Mouse (Mus musculus): Measurements from ENCODE around the gene Dph6. TPM values are rescaled to one million over a fixed set of nuclear protein-coding genes. Genes with fewer than 3 reads are reported as not detected.
A peak's percentile ranks its signal among the peaks of the same experiment; 100 is the strongest.

The Dph6 gene
- polyA plus RNA-seq, 1 experiment from 2014 or later, result 17.6 TPM

GRCm38 (mm10) chr2:114492398-114492797 is 162.4 kb downstream of the Dph6 start:
- peak; percentile 77; the same call in 1 of the 2 replicates for ATAC-seq (ENCODE audit: low read depth)
- Histone ChIP-seq H3K36me3 (ENCODE audit: control insufficient read depth, insufficient read depth, low read length) (no peaks in the 10 kb centered on the region), H3K4me2 (ENCODE audit: low read depth, low read length) (no peak overlapping the region), H3K4me1 (ENCODE audit: control insufficient read depth, insufficient read depth, low read length) (0 out of 2 replicates have a peak, but pooled peaks cover 2% of the 10 kb centered on the region), H3K9ac (replicated peaks; ENCODE audit: low read depth, low read length) (no peak overlapping the region), H3K9me3 (ENCODE audit: control insufficient read depth, low read length) (no peaks in the 10 kb centered on the region), H3K27ac (ENCODE audit: low read depth, low read length) (no peak overlapping the region), H3K27me3 (ENCODE audit: control insufficient read depth, insufficient read depth, low read length) (no peaks in the 10 kb centered on the region), H3K4me3 (ENCODE audit: low read depth, low read length) (no peak overlapping the region)
- 16% methylated on average over 3 of the region's 3 CpGs for WGBS

- Histone ChIP-seq H3K27ac (ENCODE audit: low read depth, low read length) (no peak overlapping the region), H3K4me2 (ENCODE audit: low read depth, low read length) (no peak overlapping the region), H3K27me3 (ENCODE audit: control insufficient read depth, insufficient read depth, low read length) (no peaks in the 10 kb centered on the region), H3K9me3 (ENCODE audit: control insufficient read depth, low read length) (no peaks in the 10 kb centered on the region), H3K4me3 (ENCODE audit: low read depth, low read length) (no peak overlapping the region), H3K9ac (replicated peaks; ENCODE audit: low read depth, low read length) (no peak overlapping the region), H3K4me1 (ENCODE audit: control insufficient read depth, insufficient read depth, low read length) (0 out of 2 replicates have a peak, but pooled peaks cover 2% of the 10 kb centered on the region), H3K36me3 (ENCODE audit: control insufficient read depth, insufficient read depth, low read length) (no peaks in the 10 kb centered on the region)
- 44% methylated on average over 3 of the region's 3 CpGs for WGBS
- ATAC-seq (ENCODE audit: low read depth), result no peak; the same call in 1 of the 2 replicates
Observed at GRCm38 (mm10) chr2:114491907-114492306, 162.9 kb downstream of the Dph6 start.

GRCm38 (mm10) chr2:114486980-114487379 is 167.8 kb downstream of the Dph6 start:
- no peak overlapping the region for H3K4me2 ChIP-seq (ENCODE audit: low read depth, low read length)
- no peak for ATAC-seq (ENCODE audit: low read depth)
- H3K4me1 ChIP-seq (ENCODE audit: control insufficient read depth, insufficient read depth, low read length), result no peaks in the 10 kb centered on the region
- H3K36me3 ChIP-seq (ENCODE audit: control insufficient read depth, insufficient read depth, low read length), result no peaks in the 10 kb centered on the region
- H3K9ac ChIP-seq (replicated peaks; ENCODE audit: low read depth, low read length), result no peak overlapping the region
- H3K9me3 ChIP-seq (ENCODE audit: control insufficient read depth, low read length), result no peaks in the 10 kb centered on the region
- no peaks in the 10 kb centered on the region for H3K27me3 ChIP-seq (ENCODE audit: control insufficient read depth, insufficient read depth, low read length)
- H3K4me3 ChIP-seq (ENCODE audit: low read depth, low read length), result no peak overlapping the region
- H3K27ac ChIP-seq (ENCODE audit: low read depth, low read length), result no peak overlapping the region
